Mouse (Mus musculus) cerebellum, adult 2 months (tissue): ENCODE results near the gene Ube2d1.

Experiments
- CTCF ChIP-seq: fragments of 200-500 bp; IDR thresholded peaks from 2 replicates; pipeline ENCODE4 v1.5.1; 2011; ENCODE audit warnings: low read depth, mild to moderate bottlenecking, control low read depth, low read length, moderate library complexity, borderline replicate concordance; ENCODE audit not compliant: insufficient read depth
- POLR2A ChIP-seq: fragments of 200-500 bp; IDR thresholded peaks from 2 replicates; pipeline ENCODE4 v1.6.1; 2011; ENCODE audit warnings: low read length, control low read depth, borderline replicate concordance; ENCODE audit not compliant: insufficient read depth

GRCm38 (mm10) chr10:71329295-71329694 lies 44.2 kb upstream of the Ube2d1 start:
- TF ChIP-seq CTCF (no peak), POLR2A (no peak)
